Mouse (Mus musculus) layer of hippocampus, postnatal 36 days (tissue): ENCODE measurements at regions not wholly inside any gene's neighbourhood (a gene's known extent, or its start where the extent isn't known, plus 50 kb on each side); places are given as distances from the start of the nearest gene placed in this dataset.

Experiments used
- DNase-seq, 2 experiments: peaks; one replicate each; pipeline ENCODE4 v3.0.0; 2022

- peak; percentile 37 to 53 for DNase-seq
Observed at GRCm38 (mm10) chr14:25236421-25236973, 222.5 kb upstream of the Zmiz1 start.

- DNase-seq = no peak
Observed at GRCm38 (mm10) chr14:25239335-25239960, 219.5 kb upstream of the Zmiz1 start.

DNA sequence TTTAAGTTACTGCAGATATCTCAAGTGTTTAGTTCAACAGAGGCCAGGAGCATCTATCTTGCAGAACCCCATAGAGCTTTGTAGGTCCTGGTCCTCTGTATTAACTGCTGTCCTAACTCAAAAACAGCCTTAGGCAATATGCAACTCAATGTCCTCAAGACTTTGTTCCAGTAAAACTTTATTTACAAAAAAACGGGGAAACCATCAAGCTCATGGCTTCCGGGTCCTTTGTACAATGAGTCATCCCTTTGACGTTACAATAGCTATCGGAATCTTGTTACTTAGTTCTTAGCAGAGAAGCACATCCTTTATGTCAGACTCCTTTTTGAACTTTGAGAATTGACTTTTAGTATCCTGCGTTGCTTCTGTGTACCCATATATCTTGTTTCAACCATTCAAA, 216.2 kb upstream of the Zmiz1 start:
- no peak for DNase-seq

DNA sequence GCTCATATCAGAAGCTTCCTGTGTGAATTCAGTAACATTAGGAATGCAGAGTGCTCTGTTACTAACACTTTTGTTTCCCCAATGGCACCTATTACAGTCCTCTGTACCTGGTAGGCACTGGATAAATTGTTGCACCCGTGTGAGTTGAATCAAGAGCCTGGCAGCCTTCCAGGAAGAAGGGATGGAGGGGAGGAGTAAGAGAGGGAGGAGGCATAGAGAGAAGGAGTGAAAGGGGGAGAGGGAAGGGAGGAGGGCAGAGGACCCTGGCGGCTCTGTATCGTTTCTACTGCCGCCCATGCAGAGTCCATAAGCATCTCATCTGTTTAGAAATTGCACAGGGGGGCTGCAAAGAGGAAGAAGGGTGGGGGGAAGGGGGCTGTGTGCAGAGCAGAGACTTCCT, 215.7 kb upstream of the Zmiz1 start:
- DNase-seq = no peak

GRCm38 (mm10) chr14:25243698-25244097, 215.3 kb upstream of the Zmiz1 start:
- no peak for DNase-seq

- no peak for DNase-seq
Observed at GRCm38 (mm10) chr14:25244841-25245240, 214.1 kb upstream of the Zmiz1 start.

GRCm38 (mm10) chr14:25245691-25246090, 213.3 kb upstream of the Zmiz1 start:
- DNase-seq = no peak

DNA sequence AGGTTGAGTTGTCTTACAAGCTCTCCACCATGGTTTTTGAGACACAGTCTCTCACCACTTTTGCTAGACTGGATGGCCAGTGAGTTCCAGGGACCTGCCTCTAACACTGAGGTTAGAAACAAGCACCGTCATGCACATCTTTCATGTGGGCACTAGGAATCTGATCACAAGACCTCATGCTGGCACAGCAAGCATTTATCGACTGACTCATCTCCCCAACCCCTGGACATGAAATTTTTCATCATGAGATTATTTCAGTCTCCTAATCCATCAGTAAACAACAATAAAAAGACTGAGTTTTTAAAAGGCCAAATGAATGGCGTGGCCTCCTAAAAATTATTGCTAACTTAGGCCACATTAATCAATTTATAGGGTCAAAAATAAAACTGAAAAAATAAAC, 210.0 kb upstream of the Zmiz1 start:
- no peak for DNase-seq

DNA sequence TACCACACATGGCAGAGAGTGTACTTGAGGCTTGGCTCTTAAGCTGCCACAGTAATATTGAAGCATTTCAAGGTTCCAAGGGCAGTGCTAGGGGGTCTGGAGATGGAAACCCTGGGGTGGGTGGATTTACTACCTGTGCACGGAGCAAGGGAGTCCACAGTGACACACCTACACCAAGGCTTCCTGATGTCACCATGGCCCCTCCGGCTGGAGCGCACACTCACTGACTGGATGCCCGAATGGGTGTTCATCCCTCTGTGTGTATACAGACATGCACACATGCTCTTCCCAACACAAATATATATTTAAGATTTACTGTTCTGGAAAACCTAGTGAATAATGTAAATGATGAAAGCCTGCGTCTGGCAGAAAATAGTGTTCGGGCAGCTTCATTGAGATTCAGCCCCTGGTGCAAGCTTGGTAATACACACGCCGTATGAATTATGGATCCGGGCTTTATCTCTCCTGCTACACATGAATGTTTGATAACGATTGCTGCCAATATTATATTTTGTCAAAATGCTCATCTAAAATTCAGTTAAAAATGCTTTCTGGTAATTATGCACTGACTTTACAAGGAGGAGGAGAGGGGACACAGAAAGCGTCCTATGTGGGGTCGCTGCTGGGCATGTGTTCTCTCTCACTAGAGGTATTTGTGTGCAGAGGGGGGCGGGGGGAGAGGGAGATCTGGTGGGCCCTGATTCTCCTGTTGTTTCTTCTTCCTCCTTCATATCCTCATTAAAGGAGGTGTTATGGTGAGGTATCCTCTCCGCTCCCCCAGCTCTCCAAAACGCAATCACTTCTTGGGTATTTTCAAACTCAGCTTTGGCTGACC, 205.8 kb upstream of the Zmiz1 start:
- no peak for DNase-seq

DNA sequence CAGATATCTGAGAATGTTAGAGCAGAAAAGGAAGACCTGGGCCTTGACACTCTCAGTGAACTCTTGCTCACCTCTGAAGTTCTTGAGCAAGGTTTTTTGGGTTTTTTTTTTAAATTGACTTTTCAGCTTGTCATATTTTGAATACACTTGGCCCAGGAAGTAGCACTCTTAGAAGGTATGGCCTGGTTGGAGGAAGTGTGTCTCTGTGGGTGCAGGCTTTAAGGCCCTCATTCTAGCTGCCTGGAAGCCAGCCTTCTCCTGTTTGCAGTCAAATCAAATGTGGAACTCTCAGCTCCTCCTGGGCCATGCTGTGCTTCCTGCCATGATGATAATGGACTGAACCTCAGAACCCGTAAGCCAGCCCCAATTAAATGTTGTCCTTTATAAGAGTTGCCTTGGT, 195.9 kb upstream of the Zmiz1 start:
- DNase-seq = no peak

DNA sequence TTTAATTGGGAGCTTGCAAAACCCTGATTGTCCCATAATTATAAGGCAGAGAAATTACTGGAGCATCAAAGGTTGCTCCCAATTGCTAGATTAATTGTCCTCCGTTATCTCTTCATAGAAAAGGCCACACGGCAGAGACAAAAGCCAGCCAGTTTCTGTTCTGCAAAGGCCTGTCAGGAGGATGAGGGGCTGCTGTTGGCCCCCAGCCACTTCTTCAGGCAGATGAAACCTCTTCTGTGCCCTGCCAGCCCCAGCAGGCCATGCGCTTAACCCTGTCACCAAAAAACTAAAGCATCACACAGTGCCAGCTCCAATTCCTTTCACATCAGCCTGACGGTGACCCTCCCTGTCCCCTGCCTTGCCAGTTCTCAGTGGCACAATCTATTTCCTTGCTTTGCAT, 192.1 kb upstream of the Zmiz1 start:
- DNase-seq = no peak

GRCm38 (mm10) chr14:25268090-25268631, 190.8 kb upstream of the Zmiz1 start:
- DNase-seq = no peak

DNA sequence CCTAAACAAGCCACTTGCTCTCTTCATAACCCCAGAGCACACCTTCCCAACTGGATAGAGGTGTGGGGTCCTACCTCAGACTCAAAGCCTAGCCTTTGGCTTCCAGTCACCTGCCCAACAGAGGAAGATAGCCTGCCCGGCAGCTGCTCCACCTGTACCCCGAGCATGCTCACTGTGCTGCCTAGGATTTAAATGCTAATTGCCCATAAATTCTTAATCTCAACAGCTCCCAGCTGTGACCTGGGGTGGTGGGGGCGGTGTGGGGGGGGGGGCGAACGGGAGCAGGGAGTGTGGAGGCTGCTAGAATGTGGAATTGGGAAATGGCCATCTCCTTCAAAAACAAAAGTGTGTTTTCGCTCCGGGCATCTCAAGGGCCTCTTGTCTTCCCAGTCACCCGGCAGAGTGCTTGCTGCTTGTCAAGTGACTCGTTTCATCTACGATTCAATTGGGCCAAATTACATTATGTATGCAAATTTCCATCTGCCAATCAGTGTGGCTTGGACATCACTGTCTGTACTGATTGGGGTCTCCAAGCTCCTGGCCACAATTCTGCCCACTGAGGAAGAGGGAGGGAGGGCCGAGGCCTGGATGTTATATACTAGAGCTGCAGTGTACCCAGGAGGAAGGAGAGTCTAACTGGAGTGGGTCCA, 188.6 kb upstream of the Zmiz1 start:
- DNase-seq = no peak

- no peak for DNase-seq
Observed at GRCm38 (mm10) chr14:25272366-25273156, 186.4 kb upstream of the Zmiz1 start.

GRCm38 (mm10) chr14:25279751-25280150, 179.2 kb upstream of the Zmiz1 start:
- no peak for DNase-seq

- no peak for DNase-seq
Observed at GRCm38 (mm10) chr14:25292557-25292956, 166.4 kb upstream of the Zmiz1 start.

DNA sequence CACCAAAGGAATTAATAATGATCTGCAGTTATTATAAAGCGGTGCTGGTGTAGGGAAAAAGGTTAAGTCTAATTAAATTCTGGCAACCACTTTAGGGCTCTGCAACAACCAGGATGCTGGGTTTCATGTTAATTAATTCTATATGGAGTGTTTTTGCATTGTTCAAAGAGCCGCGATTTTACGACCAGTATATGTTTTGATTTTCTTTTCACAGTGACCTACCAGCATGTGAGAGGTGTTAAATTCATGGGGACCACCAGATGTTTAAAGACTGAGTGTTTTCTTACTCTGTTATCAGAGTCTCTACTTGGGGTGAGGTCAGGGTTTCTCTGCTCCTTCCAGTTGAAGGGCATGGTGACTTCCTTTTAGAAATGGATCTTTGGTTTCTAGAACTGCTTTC, 164.8 kb upstream of the Zmiz1 start:
- DNase-seq = no peak

GRCm38 (mm10) chr14:25295688-25296350, 163.2 kb upstream of the Zmiz1 start:
- DNase-seq = no peak

DNA sequence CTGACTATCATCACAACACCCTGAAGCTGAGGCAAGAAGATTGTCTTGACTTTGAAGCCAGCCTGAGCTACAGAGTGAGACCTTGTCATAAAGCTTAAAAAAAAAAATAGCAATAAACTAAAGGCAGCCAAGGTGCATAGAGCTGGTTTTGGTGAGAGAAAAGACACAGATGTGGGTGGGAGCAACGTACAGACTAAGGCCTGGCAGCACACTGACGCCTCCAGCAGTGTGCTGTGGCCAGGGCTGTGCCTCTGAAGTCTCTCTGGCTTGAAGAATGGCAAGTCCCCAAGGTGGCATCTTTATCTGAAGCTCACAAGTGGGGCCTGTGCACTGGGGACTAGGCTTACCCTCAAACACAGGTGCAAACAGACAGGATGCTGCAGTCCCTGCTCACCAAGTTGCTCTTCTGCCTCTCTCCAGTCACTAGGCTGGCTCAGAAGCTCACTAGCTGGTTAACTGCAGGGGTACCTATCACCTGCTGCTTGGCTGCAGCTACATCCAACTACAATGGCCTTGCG, 159.3 kb upstream of the Zmiz1 start:
- DNase-seq = no peak

GRCm38 (mm10) chr14:25301336-25302031, 157.5 kb upstream of the Zmiz1 start:
- DNase-seq = no peak

- DNase-seq = no peak
Observed at GRCm38 (mm10) chr14:25304391-25304851, 154.6 kb upstream of the Zmiz1 start.
